Mouse (Mus musculus) kidney, adult 11 months (tissue): ENCODE measurements at regions not wholly inside any gene's neighbourhood (a gene's known extent, or its start where the extent isn't known, plus 50 kb on each side); places are given as distances from the start of the nearest gene placed in this dataset.

Source experiments
- DNase-seq: peaks from one replicate; pipeline ENCODE4 v3.0.0; 2022

GRCm38 (mm10) chr15:52577614-52578013 lies 1307.1 kb upstream of the Gm7489 start:
- DNase-seq, result no peak

GRCm38 (mm10) chr15:52589391-52589790 lies 1295.3 kb upstream of the Gm7489 start:
- DNase-seq, result no peak

- no peak for DNase-seq
Observed at GRCm38 (mm10) chr15:52599511-52599910, 1285.2 kb upstream of the Gm7489 start.

- no peak for DNase-seq
Observed at GRCm38 (mm10) chr15:52599957-52600356, 1284.7 kb upstream of the Gm7489 start.

- DNase-seq, result no peak
Observed at GRCm38 (mm10) chr15:52639790-52640189, 1244.9 kb upstream of the Gm7489 start.

- DNase-seq, result no peak
Observed at GRCm38 (mm10) chr15:52645961-52646360, 1238.7 kb upstream of the Gm7489 start.

- no peak for DNase-seq
Observed at GRCm38 (mm10) chr15:52657916-52658315, 1226.8 kb upstream of the Gm7489 start.
